Comparison of ENCODE assay signal across 1 mouse cellular context in the genomic region with DNA sequence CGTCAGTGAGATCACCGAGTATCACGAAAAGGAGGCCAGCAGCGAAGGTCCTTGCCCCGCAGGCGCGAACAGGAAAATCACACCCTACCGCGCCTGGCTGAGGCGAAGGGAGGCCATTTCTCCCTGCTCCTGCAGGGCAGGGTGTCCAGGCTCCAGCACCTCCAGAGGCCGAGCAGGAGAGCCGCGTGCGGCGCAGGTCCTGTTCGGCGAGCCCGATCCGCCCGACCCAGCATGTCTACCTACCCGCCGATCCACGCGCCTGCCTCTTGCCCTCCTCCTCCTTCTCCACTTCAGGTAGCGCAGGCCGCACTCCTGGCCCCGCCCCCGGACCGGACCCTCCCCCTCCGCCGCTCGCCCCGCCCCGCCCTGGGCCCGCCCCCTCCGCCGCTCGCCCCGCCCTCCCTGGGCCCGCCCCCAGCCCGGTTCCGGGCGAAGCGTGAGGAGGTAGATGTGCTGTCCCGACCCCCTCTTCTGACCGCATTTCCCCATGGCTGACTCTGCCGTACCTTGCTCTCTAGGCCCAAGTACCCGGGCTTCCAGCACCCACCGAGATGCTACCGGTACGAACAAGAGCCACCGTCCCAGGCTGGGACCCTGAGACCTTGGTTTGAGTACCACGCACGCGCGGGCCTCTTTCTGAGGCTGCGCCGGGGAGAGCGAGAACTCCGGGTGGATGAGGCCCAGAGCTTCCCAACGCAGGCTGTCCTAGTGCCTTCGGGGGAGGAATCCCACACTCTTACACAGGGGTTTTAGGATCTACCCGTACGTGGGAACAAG.
TF ChIP-seq lines count a peak whose summit lies in the region.

Gene Rpap2, plus strand, starts transcription at position 73 of the 777 bp plus-strand sequence.
Gene Glmn, minus strand, starts transcription at position 588 of the 777 bp plus-strand sequence.

TF ChIP-seq in CH12.LX, 34 proteins besides CTCF, POLR2A, EP300 and RAD21 (continued from another document):
- TF ChIP-seq JUND (conservative IDR thresholded peaks at IDR 0.05; ENCODE audit: low read depth, low read length) (no peak), NELFE (IDR thresholded peaks at IDR 0.05; ENCODE audit: low read depth, low read length) (peak; percentile 75), ELF1 (IDR thresholded peaks at IDR 0.05; ENCODE audit: low read depth, low read length) (peak; percentile 5; the same call in 1 of the 2 replicates), IRF4 (IDR thresholded peaks at IDR 0.05; ENCODE audit: low read depth, low read length) (no peak), E2F4 (IDR thresholded peaks at IDR 0.05; ENCODE audit: insufficient replicate concordance, low read depth, low read length) (0 out of 2 replicates have a peak, but pooled peaks have one; percentile 14), MXI1 (IDR thresholded peaks at IDR 0.05; ENCODE audit: low read depth, low read length) (no peak; the same call in 1 of the 2 replicates), MYC (IDR thresholded peaks at IDR 0.05; ENCODE audit: low read depth, low read length) (no peak; the same call in 1 of the 2 replicates), TCF12 (IDR thresholded peaks at IDR 0.05; ENCODE audit: low read depth, low read length) (peak; percentile 60), PAX5 (IDR thresholded peaks at IDR 0.05; ENCODE audit: low read length) (no peak), GABPA (IDR thresholded peaks at IDR 0.05; ENCODE audit: insufficient replicate concordance, low read depth, low read length) (no peak), MAFK (IDR thresholded peaks at IDR 0.05; ENCODE audit: insufficient replicate concordance, low read length) (no peak), SIN3A (IDR thresholded peaks at IDR 0.05; ENCODE audit: low read length) (peak; percentile 37; the same call in 1 of the 2 replicates), UBTF (IDR thresholded peaks at IDR 0.05; ENCODE audit: low read depth, low read length) (no peak; the same call in 1 of the 2 replicates), CHD1 (IDR thresholded peaks at IDR 0.05; ENCODE audit: low read depth, low read length) (peak; percentile 31), HCFC1 (IDR thresholded peaks at IDR 0.05; ENCODE audit: low read depth, low read length) (no peak), USF2 (conservative IDR thresholded peaks at IDR 0.05; ENCODE audit: low read depth, low read length) (no peak), MAX (IDR thresholded peaks at IDR 0.05; ENCODE audit: low read length) (peak; percentile 47), RCOR1 (conservative IDR thresholded peaks at IDR 0.05; ENCODE audit: low read depth, low read length) (no peak), TBP (conservative IDR thresholded peaks at IDR 0.05; ENCODE audit: low read depth, low read length) (0 out of 2 replicates have a peak, but pooled peaks have one; percentile 46), MAZ (IDR thresholded peaks at IDR 0.05; ENCODE audit: low read depth, low read length) (no peak), JUN (IDR thresholded peaks at IDR 0.05; ENCODE audit: insufficient read depth, low read depth, low read length) (no peak), ZKSCAN1 (IDR thresholded peaks at IDR 0.05; ENCODE audit: borderline replicate concordance, low read depth, low read length) (no peak), MEF2A (IDR thresholded peaks at IDR 0.05; ENCODE audit: borderline replicate concordance, low read depth, low read length) (no peak), POLR2AphosphoS2 (IDR thresholded peaks at IDR 0.05; ENCODE audit: low read depth, low read length) (peak; percentile 81), ZC3H11A (IDR thresholded peaks at IDR 0.05; ENCODE audit: low read depth, low read length) (no peak), ZNF384 (IDR thresholded peaks at IDR 0.05; ENCODE audit: low read depth, low read length) (no peak), SMC3 (IDR thresholded peaks at IDR 0.05; ENCODE audit: low read depth, low read length) (no peak)
TF ChIP-seq in CH12.LX: peak in this region for 13.
